ENCODE assay signal across 12 mouse cellular contexts in the genomic region with DNA sequence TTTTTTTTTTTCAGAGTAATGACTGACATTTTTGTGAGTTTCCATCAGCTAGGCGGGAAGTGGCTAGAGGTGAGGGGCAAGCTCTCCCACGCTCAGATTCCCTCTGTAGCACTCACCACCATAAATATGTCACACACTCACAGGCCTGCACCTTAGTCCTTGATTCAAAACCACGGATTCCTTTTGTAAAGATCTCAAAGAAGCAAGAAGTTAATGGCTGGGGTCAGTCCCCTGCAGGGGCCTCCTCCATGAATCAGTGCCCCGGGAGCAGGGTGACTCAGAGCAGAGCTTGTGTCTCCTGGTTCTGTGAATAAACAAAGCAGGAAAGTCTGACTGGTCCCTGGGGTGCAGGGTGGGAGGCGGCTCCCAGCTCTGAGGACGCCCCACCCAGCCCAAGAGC. TPM values are rescaled to one million over a fixed set of nuclear protein-coding genes. Genes with fewer than 3 reads are reported as not detected.
A peak's percentile ranks its signal among the peaks of the same experiment; 100 is the strongest.
DNase-seq lines count a peak whose midpoint lies in the region; ATAC-seq and TF ChIP-seq lines count a peak whose summit lies in the region.
"Had no signal": no experiment of that assay in that cellular context is flagged by ENCODE, and none has a peak within 500 bp of the region (broad histone marks: within the 10 kb centered on the region; RNA-seq: fewer than 3 reads in every experiment).

No protein-coding gene starts in this region.

- no peak overlapping the region for H3K9ac ChIP-seq in limb, embryonic 12.5 days (replicated peaks)
- no peak overlapping the region for H3K9ac ChIP-seq in stomach, embryonic 16.5 days (ENCODE audit: low read length)
- no peak overlapping the region for H3K9ac ChIP-seq in forebrain, postnatal 0 days
- H3K9ac ChIP-seq: midbrain, embryonic 12.5 days had no signal

- peak overlapping the region; percentile 6; the same call in 1 of the 2 replicates for H3K4me2 ChIP-seq in limb, embryonic 12.5 days
- no peak overlapping the region for H3K4me2 ChIP-seq in stomach, embryonic 16.5 days (ENCODE audit: low read depth, low read length)
- no peak overlapping the region for H3K4me2 ChIP-seq in forebrain, postnatal 0 days (ENCODE audit: low read depth)
- H3K4me2 ChIP-seq: midbrain, embryonic 12.5 days had no signal

- intact Hi-C loops in gastrocnemius, postnatal 14 days (cut with DNase I; ENCODE audit: low total_unique reads): no loop called here

- ATAC-seq in limb, embryonic 12.5 days (ENCODE audit: insufficient number of reproducible peaks, insufficient read depth, low FRiP score, low TSS enrichment, low read depth): no peak
- peak; percentile 89 for ATAC-seq in stomach, embryonic 16.5 days (ENCODE audit: insufficient read depth, low FRiP score)
- no peak for ATAC-seq in forebrain, postnatal 0 days
- ATAC-seq: hindbrain, embryonic 16.5 days had no signal

- H3K27me3 ChIP-seq in limb, embryonic 12.5 days: no peaks in the 10 kb centered on the region
- no peaks in the 10 kb centered on the region for H3K27me3 ChIP-seq in limb, embryonic 10.5 days (ENCODE audit: low read depth, poor library complexity, severe bottlenecking)
- no peaks in the 10 kb centered on the region for H3K27me3 ChIP-seq in stomach, embryonic 16.5 days (ENCODE audit: control insufficient read depth, insufficient read depth, low read length)
- no peaks in the 10 kb centered on the region; the same call in 1 of the 2 replicates for H3K27me3 ChIP-seq in forebrain, postnatal 0 days (ENCODE audit: insufficient read depth, low read length)
- H3K27me3 ChIP-seq: midbrain, embryonic 12.5 days had no signal

- no peak overlapping the region for H3K4me3 ChIP-seq in limb, embryonic 12.5 days (replicated peaks)
- H3K4me3 ChIP-seq in limb, embryonic 10.5 days: no peak overlapping the region
- H3K4me3 ChIP-seq in stomach, embryonic 16.5 days (replicated peaks; ENCODE audit: low read length): no peak overlapping the region
- no peak overlapping the region for H3K4me3 ChIP-seq in forebrain, postnatal 0 days (ENCODE audit: low read depth, low read length)
- H3K4me3 ChIP-seq: midbrain, embryonic 12.5 days had no signal

- 0 out of 2 replicates have a peak, but pooled peaks cover 5% of the 10 kb centered on the region for H3K36me3 ChIP-seq in limb, embryonic 12.5 days
- peaks cover 16% of the 10 kb centered on the region; the same call in 1 of the 2 replicates for H3K36me3 ChIP-seq in limb, embryonic 10.5 days
- no peaks in the 10 kb centered on the region for H3K36me3 ChIP-seq in stomach, embryonic 16.5 days (ENCODE audit: control insufficient read depth, insufficient read depth, low read length)
- no peaks in the 10 kb centered on the region for H3K36me3 ChIP-seq in forebrain, postnatal 0 days (ENCODE audit: insufficient read depth)
- H3K36me3 ChIP-seq: midbrain, embryonic 12.5 days had no signal

- WGBS in limb, embryonic 12.5 days: 16% methylated on average over 6 of the region's 6 CpGs
- 19% methylated on average over 6 of the region's 6 CpGs for WGBS in limb, embryonic 10.5 days
- WGBS in stomach, embryonic 16.5 days: 26% methylated on average over 6 of the region's 6 CpGs
- WGBS in forebrain, postnatal 0 days: 41% methylated on average over 6 of the region's 6 CpGs

- H3K9me3 ChIP-seq in limb, embryonic 12.5 days: no peaks in the 10 kb centered on the region
- H3K9me3 ChIP-seq in limb, embryonic 10.5 days (replicated peaks): no peaks in the 10 kb centered on the region
- no peaks in the 10 kb centered on the region for H3K9me3 ChIP-seq in stomach, embryonic 16.5 days (replicated peaks; ENCODE audit: control insufficient read depth, low read length)
- H3K9me3 ChIP-seq in forebrain, postnatal 0 days (ENCODE audit: low read length): no peaks in the 10 kb centered on the region
- H3K9me3 ChIP-seq: midbrain, embryonic 12.5 days had no signal

- H3K27ac ChIP-seq in limb, embryonic 12.5 days: no peak overlapping the region
- H3K27ac ChIP-seq in limb, embryonic 10.5 days: no peak overlapping the region
- H3K27ac ChIP-seq in stomach, embryonic 16.5 days (ENCODE audit: low read length): no peak overlapping the region
- no peak overlapping the region for H3K27ac ChIP-seq in forebrain, postnatal 0 days (ENCODE audit: low read depth, low read length)
- H3K27ac ChIP-seq: midbrain, embryonic 12.5 days had no signal

- DNase-seq in embryo, embryonic 10 days (ENCODE audit: low spot score): peak; percentile 22
- DNase-seq in embryo, embryonic 11 days: no peak
- no peak for DNase-seq in limb, embryonic 10.5 days (ENCODE audit: low spot score)
- DNase-seq in gastrocnemius, postnatal 14 days: peak; percentile 36
- no peak for DNase-seq in thymus, postnatal 36 days
- no peak for DNase-seq in forebrain, postnatal 0 days
- DNase-seq: spleen, adult 18-20 months had no signal

- TF ChIP-seq CTCF in forebrain, postnatal 0 days (IDR thresholded peaks at IDR 0.05; ENCODE audit: low read depth): no peak

- H3K4me1 ChIP-seq in limb, embryonic 12.5 days (replicated peaks): peaks cover 32% of the 10 kb centered on the region
- peaks cover 38% of the 10 kb centered on the region for H3K4me1 ChIP-seq in limb, embryonic 10.5 days
- H3K4me1 ChIP-seq in stomach, embryonic 16.5 days (ENCODE audit: control insufficient read depth, insufficient read depth, low read length): 0 out of 2 replicates have a peak, but pooled peaks cover 8% of the 10 kb centered on the region
- H3K4me1 ChIP-seq in forebrain, postnatal 0 days (ENCODE audit: insufficient read depth): no peaks in the 10 kb centered on the region
- H3K4me1 ChIP-seq: midbrain, embryonic 12.5 days had no signal

RNA-seq across cellular contexts. Expression of a gene that starts 15.3 kb away (rescaled TPM):
- polyA plus RNA-seq in limb, embryonic 12.5 days (2016; fragmentation: Nextera tagmentation; extraction: Ambion mirVana): 45.3 and 50.4 TPM in 2 replicates
- polyA plus RNA-seq in limb, embryonic 10.5 days (2016; fragmentation: Nextera tagmentation; extraction: Ambion mirVana): 40.2 and 47.3 TPM in 2 replicates
- 1 to 10 TPM; 2.0 to 2.5 TPM for total RNA-seq in gastrocnemius, postnatal 14 days (2021)
- polyA plus RNA-seq in stomach, embryonic 16.5 days (2015; fragmentation: Nextera tagmentation; extraction: Ambion mirVana): 7.0 and 8.1 TPM in 2 replicates
- total RNA-seq in forebrain, postnatal 0 days (2014; rRNA removed): 0.62 and 1.5 TPM in 2 replicates
- polyA plus RNA-seq in forebrain, postnatal 0 days (2015; fragmentation: Nextera tagmentation; extraction: Ambion mirVana): 1.6 and 1.8 TPM in 2 replicates
- polyA plus RNA-seq: liver, embryonic 16.5 days had no signal

Comparison
In these comparisons a context has a peak if more than half of its experiments do, and no peak if none do; other contexts are left out.
1. DNase-seq: peak in embryo, embryonic 10 days (single experiment) and gastrocnemius, postnatal 14 days (single experiment); none in embryo, embryonic 11 days (single experiment), limb, embryonic 10.5 days (single experiment), thymus, postnatal 36 days (0 of 2) and forebrain, postnatal 0 days (single experiment).